Mouse (Mus musculus) telencephalon, adult 2 months (tissue): Measurements from ENCODE around the gene Atp2a2.
A peak's percentile ranks its signal among the peaks of the same experiment; 100 is the strongest.

Experiments
- DNase-seq: peaks from one replicate; pipeline ENCODE4 v3.0.0-alpha.2; 2011; ENCODE audit warnings: low read depth, low spot score

The Atp2a2 gene

GRCm38 (mm10) chr5:122502077-122502941 lies at the start of gene Atp2a2:
Atp2a2 (minus strand) TSS chr5:122502225.
- DNase-seq, result peak; percentile 90

- DNase-seq, result no peak
Measured at GRCm38 (mm10) chr5:122550460-122550859, 48.4 kb upstream of the Atp2a2 start.

- DNase-seq, result no peak
Measured at GRCm38 (mm10) chr5:122548671-122549070, 46.6 kb upstream of the Atp2a2 start.

- DNase-seq, result no peak
Measured at GRCm38 (mm10) chr5:122547810-122548209, 45.8 kb upstream of the Atp2a2 start.

- DNase-seq, result no peak
Measured at GRCm38 (mm10) chr5:122547251-122547714, 45.3 kb upstream of the Atp2a2 start.

- DNase-seq, result no peak
Measured at GRCm38 (mm10) chr5:122543392-122543791, 41.4 kb upstream of the Atp2a2 start.

GRCm38 (mm10) chr5:122541871-122542270 lies 39.8 kb upstream of the Atp2a2 start:
- no peak for DNase-seq

GRCm38 (mm10) chr5:122538077-122538476 lies 36.1 kb upstream of the Atp2a2 start:
- DNase-seq, result no peak

GRCm38 (mm10) chr5:122537654-122538053 lies 35.6 kb upstream of the Atp2a2 start:
- no peak for DNase-seq

- no peak for DNase-seq
Measured at GRCm38 (mm10) chr5:122533884-122534283, 31.9 kb upstream of the Atp2a2 start.

- DNase-seq, result no peak
Measured at GRCm38 (mm10) chr5:122529913-122530604, 28.0 kb upstream of the Atp2a2 start.

- DNase-seq, result no peak
Measured at GRCm38 (mm10) chr5:122529316-122529715, 27.3 kb upstream of the Atp2a2 start.

GRCm38 (mm10) chr5:122528591-122528990 lies 26.6 kb upstream of the Atp2a2 start:
- DNase-seq, result no peak

- DNase-seq, result no peak
Measured at GRCm38 (mm10) chr5:122527761-122528160, 25.7 kb upstream of the Atp2a2 start.

- no peak for DNase-seq
Measured at GRCm38 (mm10) chr5:122526878-122527730, 25.1 kb upstream of the Atp2a2 start.

GRCm38 (mm10) chr5:122526405-122526804 lies 24.4 kb upstream of the Atp2a2 start:
- no peak for DNase-seq

GRCm38 (mm10) chr5:122525238-122525931 lies 23.4 kb upstream of the Atp2a2 start:
- DNase-seq, result no peak

GRCm38 (mm10) chr5:122524854-122525237 lies 22.8 kb upstream of the Atp2a2 start:
- no peak for DNase-seq

GRCm38 (mm10) chr5:122524244-122524643 lies 22.2 kb upstream of the Atp2a2 start:
- DNase-seq, result no peak

GRCm38 (mm10) chr5:122521130-122521473 lies 19.1 kb upstream of the Atp2a2 start:
- no peak for DNase-seq
